In the genomic region with DNA sequence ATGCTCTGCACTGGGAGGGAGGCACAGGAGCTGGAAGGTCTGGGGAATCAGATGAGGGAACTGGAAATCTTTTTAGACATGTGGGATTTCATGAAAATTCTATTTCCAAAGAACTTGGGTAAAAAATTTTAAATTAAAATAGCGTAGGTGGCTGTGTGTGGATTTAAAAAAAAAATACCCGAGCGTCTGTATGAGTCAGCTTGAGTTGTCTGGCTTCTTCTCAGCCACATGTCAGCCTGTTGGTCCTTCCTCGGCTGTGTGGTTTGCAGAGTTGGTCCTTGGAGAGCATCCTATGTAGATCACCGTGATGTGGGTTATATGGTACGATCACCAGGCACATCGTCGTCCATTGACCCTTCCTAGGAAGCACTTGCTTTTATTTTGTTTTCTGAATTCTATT, we compare ENCODE assay signal across 22 mouse cellular contexts.
DNase-seq lines count a peak whose midpoint lies in the region; ATAC-seq lines count a peak whose summit lies in the region.
"Had no signal": no experiment of that assay in that cellular context is flagged by ENCODE, and none has a peak within 500 bp of the region (broad histone marks: within the 10 kb centered on the region; RNA-seq: fewer than 3 reads in every experiment).

No protein-coding gene starts in this region.

- peak; percentile 36 for ATAC-seq in frontal cortex, adult (ENCODE audit: low TSS enrichment)
- ATAC-seq: activated CD4-positive, CD25-positive, alpha-beta regulatory T cell, adult 4 months; forebrain, embryonic 15.5 days; intestine, postnatal 0 days; midbrain, embryonic 15.5 days had no signal

- no peak for DNase-seq in frontal cortex, postnatal 10 days (ENCODE audit: low spot score in 2 of 2)
- DNase-seq in left cerebral cortex, adult 11 months (ENCODE audit: low spot score), result peak; percentile 45
- DNase-seq in left cerebral cortex, postnatal 4 days, result no peak
- DNase-seq in NIH3T3 (ENCODE audit: low read depth), result peak; percentile 42
- peak; percentile 65 to 88 for DNase-seq in left cerebral cortex, postnatal 25 days (ENCODE audit: low spot score in 2 of 2)
- DNase-seq in retina, embryonic 14.5 days (ENCODE audit: low spot score), result no peak
- no peak for DNase-seq in urinary bladder, adult 18-20 months (ENCODE audit: low spot score in 2 of 2)
- DNase-seq: adrenal gland, adult 2 months; adrenal gland, postnatal 36 days; embryo, embryonic 11 days; gastrocnemius, postnatal 36 days; heart, adult 18-20 months; kidney, adult 9 months; kidney, postnatal 10 days; lung, embryonic 14.5 days; thymus, adult 18-20 months; thymus, postnatal 25 days had no signal

- intact Hi-C loops in left cerebral cortex, postnatal 4 days (cut with DNase I), result no loop called here
- intact Hi-C loops in left cerebral cortex, postnatal 25 days (cut with DNase I), result loop anchor here (1.0 to 5.0 kb wide), 5 partner anchors 41 to 114 kb away; a partner anchor contains a TSS

Comparison
In these comparisons a context has a peak if more than half of its experiments do, and no peak if none do; other contexts are left out.
1. DNase-seq: peak in left cerebral cortex, adult 11 months (single experiment), NIH3T3 (single experiment) and left cerebral cortex, postnatal 25 days (2 of 2); none in frontal cortex, postnatal 10 days (0 of 2), left cerebral cortex, postnatal 4 days (single experiment), retina, embryonic 14.5 days (single experiment) and urinary bladder, adult 18-20 months (0 of 2).